Mouse (Mus musculus) stomach, embryonic 16.5 days (tissue): ENCODE measurements around the gene Letm1. TPM values are rescaled to one million over a fixed set of nuclear protein-coding genes. Genes with fewer than 3 reads are reported as not detected.

Experiments used
- ATAC-seq: fragments of 200-750 bp; cut with Nextera tagmentation; 2 replicates; pipeline ENCODE4 v1.8.0; 2017; ENCODE audit warnings: moderate number of reproducible peaks, moderate TSS enrichment; ENCODE audit not compliant: insufficient read depth, low FRiP score
- H3K27ac ChIP-seq: fragments of 300-500 bp; sonication (generic); 2 replicates; pipeline ENCODE4 v1.5.1; 2014; ENCODE audit warnings: low read length
- H3K27me3 ChIP-seq: fragments of 300-500 bp; sonication (generic); 2 replicates; pipeline ENCODE4 v1.6.1; 2014; ENCODE audit warnings: low read length, control low read depth, mixed read lengths; ENCODE audit not compliant: control insufficient read depth, insufficient read depth
- H3K36me3 ChIP-seq: fragments of 300-500 bp; sonication (generic); 2 replicates; pipeline ENCODE4 v1.6.1; 2014; ENCODE audit warnings: low read length; ENCODE audit not compliant: control insufficient read depth, insufficient read depth
- H3K4me1 ChIP-seq: fragments of 300-500 bp; sonication (generic); 2 replicates; pipeline ENCODE4 v1.6.1; 2014; ENCODE audit warnings: low read length, control low read depth, mixed read lengths; ENCODE audit not compliant: control insufficient read depth, insufficient read depth
- H3K4me2 ChIP-seq: fragments of 300-500 bp; sonication (generic); 2 replicates; pipeline ENCODE4 v1.6.1; 2014; ENCODE audit warnings: low read depth, low read length, mixed read lengths
- H3K4me3 ChIP-seq: fragments of 300-500 bp; sonication (generic); replicated peaks from 2 replicates; pipeline ENCODE4 v1.5.1; 2014; ENCODE audit warnings: mild to moderate bottlenecking, low read length
- H3K9ac ChIP-seq: fragments of 300-500 bp; sonication (generic); 2 replicates; pipeline ENCODE4 v1.6.1; 2014; ENCODE audit warnings: low read length
- H3K9me3 ChIP-seq: fragments of 300-500 bp; sonication (generic); replicated peaks from 2 replicates; pipeline ENCODE4 v1.6.1; 2016; ENCODE audit warnings: low read length, control low read depth; ENCODE audit not compliant: control insufficient read depth
- WGBS: fragments of 180-500 bp; shearing (Covaris S2); extraction: QIAGEN DNeasy Blood & Tissue Kit; methylation state at CpG from one replicate; pipeline ENCODE4 v1.1.7; 2014; 5-methylcytosine and 5-hydroxymethylcytosine counted together
- polyA plus RNA-seq: library from polyadenylated mRNA; unstranded; fragments of >200 nt; fragmentation: Nextera tagmentation; extraction: Ambion mirVana; gene quantifications from 2 replicates; pipeline ENCODE4 v1.2.1, GENCODE M21; 2015

The Letm1 gene
- 35.3 and 39.3 TPM in 2 replicates for polyA plus RNA-seq

DNA sequence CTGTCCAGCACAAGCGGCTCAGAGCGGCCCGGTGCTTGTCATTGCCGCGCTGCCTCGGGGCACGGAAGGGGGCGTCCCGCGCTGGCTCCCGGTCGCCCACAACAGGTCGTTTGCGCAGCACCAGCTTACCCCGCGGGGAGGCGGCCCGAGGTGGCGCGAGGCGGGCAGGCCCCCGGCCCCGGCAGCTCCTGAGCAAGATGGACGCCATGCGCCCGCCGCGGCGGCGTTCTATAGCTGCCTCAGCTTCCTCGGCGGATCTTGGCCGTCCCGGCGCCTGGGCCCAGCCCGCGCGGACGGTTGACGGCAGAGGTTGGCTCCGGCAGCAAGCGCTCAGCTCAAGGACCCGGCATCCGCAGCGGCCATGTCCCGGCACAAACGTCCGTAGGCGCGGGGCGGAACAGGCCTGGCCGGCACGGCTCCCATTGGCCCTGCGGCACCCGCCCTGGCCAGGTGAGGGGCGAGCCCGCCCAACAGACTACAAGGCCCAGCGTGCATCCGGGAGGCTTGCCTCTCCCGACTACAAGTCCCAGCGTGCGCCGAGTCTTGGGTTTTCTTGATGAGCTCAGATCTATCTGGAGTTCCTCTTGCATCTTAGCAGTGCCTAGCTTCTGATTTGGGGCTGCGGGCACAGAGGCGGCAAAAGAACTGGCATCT is at the start of gene Letm1:
TSS of gene Letm1 (minus strand) at position 473 of the 654 bp plus-strand sequence.
- WGBS, result under 1% methylated on average over 65 of the region's 65 CpGs
- Histone ChIP-seq H3K27ac (peak within 1 kb of the TSS; percentile 69), H3K4me2 (peak within 1 kb of the TSS; percentile 91), H3K36me3 (no peaks in the 10 kb centered on the region), H3K9me3 (no peaks in the 10 kb centered on the region), H3K4me1 (peaks cover 5% of the 10 kb centered on the region), H3K4me3 (peak within 1 kb of the TSS; percentile 97), H3K9ac (peak within 1 kb of the TSS; percentile 94), H3K27me3 (no peaks in the 10 kb centered on the region)
- peak; percentile 100 for ATAC-seq

DNA sequence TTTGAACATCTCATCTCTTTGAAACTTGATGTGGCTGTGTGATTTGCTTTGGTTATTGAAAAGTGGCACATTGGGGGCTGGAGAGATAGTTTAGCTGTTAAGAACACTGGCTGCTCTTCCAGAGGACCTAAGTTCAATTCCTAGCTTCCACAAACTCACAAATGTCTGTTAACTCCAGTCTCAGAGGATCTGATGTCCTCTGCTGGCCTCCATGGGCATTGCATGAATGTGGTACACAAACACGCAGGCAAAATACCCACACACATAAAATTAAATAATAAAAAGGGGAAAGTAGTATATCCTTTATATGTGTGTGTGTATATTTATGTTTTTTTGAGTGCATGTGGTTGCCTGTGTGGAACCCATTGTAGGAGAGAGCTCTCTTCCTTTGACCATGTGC is 48.2 kb upstream of the Letm1 start:
- Histone ChIP-seq H3K4me2 (no peak overlapping the region), H3K4me1 (no peaks in the 10 kb centered on the region), H3K9ac (no peak overlapping the region), H3K4me3 (no peak overlapping the region), H3K27ac (no peak overlapping the region), H3K36me3 (no peaks in the 10 kb centered on the region), H3K9me3 (no peaks in the 10 kb centered on the region), H3K27me3 (no peaks in the 10 kb centered on the region)
- no peak for ATAC-seq
- 72% methylated on average over 1 of the region's 1 CpGs for WGBS

DNA sequence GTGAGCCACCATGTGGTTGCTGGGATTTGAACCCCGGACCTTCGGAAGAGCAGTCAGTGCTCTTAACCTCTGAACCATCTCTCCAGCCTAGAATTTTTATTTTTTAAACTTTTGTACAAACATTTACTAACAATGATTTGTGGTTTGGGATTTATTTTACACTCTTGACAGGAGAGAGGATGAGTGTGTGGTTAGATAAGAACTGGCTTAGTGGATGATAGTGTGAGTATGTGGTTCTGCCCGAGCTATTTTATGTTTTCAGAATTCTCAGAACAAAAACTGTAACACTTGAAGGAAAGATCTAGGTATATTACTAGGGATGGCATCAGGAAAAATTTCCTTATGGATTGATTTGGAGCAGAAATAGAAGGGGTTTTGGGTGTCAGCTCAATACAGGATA is 47.3 kb upstream of the Letm1 start:
- no peaks in the 10 kb centered on the region for H3K27me3 ChIP-seq
- no peak overlapping the region for H3K4me2 ChIP-seq
- WGBS, result 87% methylated on average over 3 of the region's 3 CpGs
- H3K4me1 ChIP-seq, result no peaks in the 10 kb centered on the region
- no peak overlapping the region for H3K9ac ChIP-seq
- H3K36me3 ChIP-seq, result no peaks in the 10 kb centered on the region
- ATAC-seq, result no peak
- no peak overlapping the region for H3K4me3 ChIP-seq
- H3K9me3 ChIP-seq, result no peaks in the 10 kb centered on the region
- no peak overlapping the region for H3K27ac ChIP-seq

DNA sequence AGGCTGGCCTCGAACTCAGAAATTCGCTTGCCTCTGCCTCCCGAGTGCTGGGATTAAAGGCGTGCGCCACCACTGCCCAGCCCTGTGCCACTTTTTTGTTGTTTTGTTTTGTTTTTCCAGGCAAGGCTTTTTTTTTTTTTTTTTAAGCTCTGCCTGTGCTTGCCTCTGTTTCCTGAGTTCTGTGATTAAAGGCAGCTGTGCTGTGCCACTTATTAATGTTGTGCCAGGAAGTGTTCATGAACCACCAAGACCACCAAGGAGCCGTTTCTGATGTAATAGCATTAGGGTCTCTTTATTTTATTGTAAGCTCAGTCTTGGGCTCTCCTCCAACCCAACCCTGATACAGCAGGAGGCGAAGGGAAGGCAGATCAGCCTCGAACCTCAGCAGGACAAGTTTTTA is 45.5 kb upstream of the Letm1 start:
- H3K9ac ChIP-seq, result no peak overlapping the region
- 82% methylated on average over 8 of the region's 8 CpGs for WGBS
- H3K4me1 ChIP-seq, result no peaks in the 10 kb centered on the region
- no peak for ATAC-seq
- no peaks in the 10 kb centered on the region for H3K27me3 ChIP-seq
- H3K4me3 ChIP-seq, result no peak overlapping the region
- no peak overlapping the region for H3K27ac ChIP-seq
- H3K9me3 ChIP-seq, result no peaks in the 10 kb centered on the region
- no peaks in the 10 kb centered on the region for H3K36me3 ChIP-seq
- H3K4me2 ChIP-seq, result no peak overlapping the region

DNA sequence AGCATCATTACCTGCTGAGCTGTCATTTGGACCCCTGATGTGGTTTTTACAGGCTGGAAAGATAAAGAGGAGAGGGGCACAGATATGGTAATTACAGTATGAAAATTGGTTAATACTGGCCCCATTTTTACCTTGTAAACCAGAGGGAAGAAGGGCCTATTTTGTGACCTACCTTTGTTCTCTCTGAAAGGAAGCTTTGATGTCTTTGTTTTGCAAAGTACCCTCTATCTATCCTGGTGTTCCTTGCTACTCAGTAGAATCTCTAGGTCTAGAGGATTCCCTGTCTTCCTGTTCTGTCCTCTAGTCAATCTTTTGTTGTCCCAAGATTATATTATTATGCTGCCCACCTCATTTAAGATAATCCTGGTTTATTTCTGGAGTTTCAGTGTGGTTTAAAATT is 43.4 kb upstream of the Letm1 start:
- no peak overlapping the region for H3K27ac ChIP-seq

DNA sequence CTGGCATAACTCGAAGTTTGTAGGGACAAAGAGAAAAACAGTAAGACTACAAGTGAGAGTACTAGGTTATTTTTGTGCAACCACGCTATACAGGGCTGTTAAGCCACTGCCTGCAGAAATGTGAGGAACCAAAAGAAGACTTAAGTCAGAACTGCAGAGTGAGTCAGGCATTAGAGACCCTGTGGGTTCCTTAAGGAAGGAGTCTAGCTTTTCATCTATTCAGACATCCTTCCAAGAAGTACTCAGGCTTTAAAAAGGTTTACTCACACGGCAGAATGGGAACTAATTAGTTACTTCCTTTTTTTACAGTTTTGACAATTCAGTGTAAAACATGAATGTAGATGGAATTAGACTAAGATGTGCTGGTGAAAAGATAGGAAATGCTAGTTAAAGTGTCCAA is 39.8 kb upstream of the Letm1 start:
- ATAC-seq, result no peak
- Histone ChIP-seq H3K36me3 (no peaks in the 10 kb centered on the region), H3K9me3 (no peaks in the 10 kb centered on the region), H3K27ac (no peak overlapping the region), H3K9ac (0 out of 2 replicates have a peak overlapping the region, but pooled peaks have one; percentile 23), H3K4me1 (peaks cover 13% of the 10 kb centered on the region), H3K4me2 (peak overlapping the region; percentile 80), H3K4me3 (peak overlapping the region; percentile 98; the same call in 1 of the 2 replicates), H3K27me3 (no peaks in the 10 kb centered on the region)
- 32% methylated on average over 3 of the region's 3 CpGs for WGBS

More for the DNA sequence above, 43.4 kb upstream of the Letm1 start:
- H3K9me3 ChIP-seq, result no peaks in the 10 kb centered on the region
- H3K27me3 ChIP-seq, result no peaks in the 10 kb centered on the region
- peaks cover 7% of the 10 kb centered on the region; the same call in 1 of the 2 replicates for H3K4me1 ChIP-seq
- H3K36me3 ChIP-seq, result no peaks in the 10 kb centered on the region
- no peak for ATAC-seq
- H3K4me3 ChIP-seq, result no peak overlapping the region
- H3K9ac ChIP-seq, result no peak overlapping the region
- H3K4me2 ChIP-seq, result no peak overlapping the region

DNA sequence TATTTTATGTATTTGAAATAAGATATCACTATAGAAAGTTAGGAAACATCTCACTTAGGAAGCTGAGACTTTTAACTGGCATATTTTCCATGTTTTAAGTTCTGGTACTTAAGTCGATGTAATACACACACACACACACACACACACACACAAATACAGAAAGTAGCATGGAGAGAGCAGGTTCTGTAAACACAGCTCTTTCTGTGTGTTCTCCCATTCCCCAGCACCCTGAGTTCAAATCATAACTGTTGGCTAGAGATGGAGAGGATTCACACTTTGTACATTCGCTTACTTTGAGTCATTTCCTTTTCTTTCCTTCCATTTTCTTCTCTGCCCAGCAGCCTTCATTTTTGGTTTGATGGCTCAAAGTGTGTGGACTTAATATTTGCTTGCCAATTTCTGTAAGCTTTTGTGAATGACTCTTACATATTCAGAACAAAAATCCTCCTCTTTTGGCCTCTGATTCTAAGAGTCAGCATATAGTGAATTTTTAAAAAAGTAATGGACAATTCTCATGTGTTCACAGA is 39.3 kb upstream of the Letm1 start:
- H3K27me3 ChIP-seq, result no peaks in the 10 kb centered on the region
- peak overlapping the region; percentile 48; the same call in 1 of the 2 replicates for H3K9ac ChIP-seq
- no peak overlapping the region for H3K27ac ChIP-seq
- no peaks in the 10 kb centered on the region for H3K36me3 ChIP-seq
- 27% methylated on average over 2 of the region's 2 CpGs for WGBS
- H3K4me2 ChIP-seq, result peak overlapping the region; percentile 80
- peak overlapping the region; percentile 98 for H3K4me3 ChIP-seq
- no peaks in the 10 kb centered on the region for H3K9me3 ChIP-seq
- H3K4me1 ChIP-seq, result peaks cover 13% of the 10 kb centered on the region
- ATAC-seq, result no peak

DNA sequence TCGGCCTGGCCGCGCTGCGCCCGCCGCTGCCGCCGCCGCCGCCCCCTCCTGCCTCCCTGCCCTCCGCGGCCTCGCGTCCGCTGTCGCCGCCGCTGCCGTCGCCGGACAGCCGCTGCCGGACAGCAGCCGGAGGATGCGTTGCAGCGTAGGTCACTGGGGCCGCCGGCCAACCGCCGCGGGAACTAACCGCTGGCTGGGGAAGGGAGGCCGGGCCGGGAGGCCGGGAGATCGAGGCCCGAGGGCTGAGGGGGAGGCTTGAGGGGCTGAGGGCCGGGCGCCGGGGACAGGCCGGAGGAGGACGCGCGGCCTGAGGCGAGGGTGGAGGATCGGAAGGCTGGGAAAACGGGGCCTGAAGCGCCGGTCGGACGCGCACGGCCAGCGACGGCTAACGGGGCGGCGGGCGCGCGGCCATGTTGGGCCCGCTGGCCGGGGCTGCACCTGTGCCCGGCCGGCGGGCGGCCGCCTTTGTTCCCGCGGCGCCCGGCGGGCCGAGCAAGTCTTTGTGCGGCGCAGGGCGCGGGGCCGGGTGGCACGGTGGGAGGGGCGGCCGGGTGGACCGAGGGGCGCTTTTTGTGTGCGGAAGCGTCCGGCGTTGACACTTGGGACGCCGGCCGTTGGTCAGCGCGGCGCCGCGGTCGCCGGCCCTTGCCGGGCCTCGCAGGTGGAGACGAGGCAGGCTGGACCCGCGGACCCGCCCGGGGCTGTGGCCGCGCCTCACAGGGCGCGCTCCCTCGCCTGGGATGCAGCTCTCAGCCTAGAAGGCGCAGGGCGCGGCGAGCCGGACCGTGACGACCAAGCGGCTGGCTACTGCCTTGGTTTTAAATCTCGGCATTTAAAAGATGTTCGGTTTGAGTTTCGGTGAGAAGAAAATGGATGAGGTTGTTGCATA is 38.4 kb upstream of the Letm1 start:
- ATAC-seq, result peak; percentile 22; the same call in 1 of the 2 replicates
- Histone ChIP-seq H3K27me3 (no peaks in the 10 kb centered on the region), H3K36me3 (no peaks in the 10 kb centered on the region), H3K9ac (peak overlapping the region; percentile 97), H3K4me2 (peak overlapping the region; percentile 80), H3K27ac (peak overlapping the region; percentile 96), H3K4me1 (peaks cover 13% of the 10 kb centered on the region), H3K4me3 (peak overlapping the region; percentile 98), H3K9me3 (no peaks in the 10 kb centered on the region)
- under 1% methylated on average over 98 of the region's 121 CpGs for WGBS
